Mouse (Mus musculus) embryo, embryonic 10.5 days (tissue): ENCODE data around the gene Helq.

Experiments used
- DNase-seq: peaks from one replicate; pipeline ENCODE4 v3.0.0-alpha.2; 2015; ENCODE audit warnings: low spot score

Helq gene

GRCm38 (mm10) chr5:100798165-100798860, at the start of gene Helq, which contains the start of gene Mrps18c:
Gene Helq, minus strand, starts transcription at chr5:100798598.
Gene Mrps18c, plus strand, starts transcription at chr5:100798627.
- peak; percentile 96 for DNase-seq

GRCm38 (mm10) chr5:100847143-100847542, 48.7 kb upstream of the Helq start:
- DNase-seq: no peak

GRCm38 (mm10) chr5:100846599-100846920, 48.2 kb upstream of the Helq start:
- DNase-seq: no peak

GRCm38 (mm10) chr5:100845848-100846598, 47.6 kb upstream of the Helq start:
- DNase-seq: peak; percentile 60

- DNase-seq: no peak
Observed at GRCm38 (mm10) chr5:100845485-100845847, 47.1 kb upstream of the Helq start, which contains the start of gene Gpat3. Gene Gpat3, plus strand, starts transcription at chr5:100845713.

- no peak for DNase-seq
Observed at GRCm38 (mm10) chr5:100844485-100844884, 46.1 kb upstream of the Helq start.

- DNase-seq: no peak
Observed at GRCm38 (mm10) chr5:100837907-100838306, 39.5 kb upstream of the Helq start.

- no peak for DNase-seq
Observed at GRCm38 (mm10) chr5:100835862-100836538, 37.6 kb upstream of the Helq start.

GRCm38 (mm10) chr5:100833841-100834240, 35.4 kb upstream of the Helq start:
- DNase-seq: no peak

GRCm38 (mm10) chr5:100832680-100833079, 34.3 kb upstream of the Helq start:
- no peak for DNase-seq

- no peak for DNase-seq
Observed at GRCm38 (mm10) chr5:100828701-100829100, 30.3 kb upstream of the Helq start.

GRCm38 (mm10) chr5:100826531-100826930, 28.1 kb upstream of the Helq start:
- DNase-seq: no peak

GRCm38 (mm10) chr5:100825975-100826374, 27.6 kb upstream of the Helq start:
- DNase-seq: peak; percentile 50

- no peak for DNase-seq
Observed at GRCm38 (mm10) chr5:100822826-100823225, 24.4 kb upstream of the Helq start.

GRCm38 (mm10) chr5:100821375-100821774, 23.0 kb upstream of the Helq start:
- peak; percentile 13 for DNase-seq

- DNase-seq: peak; percentile 90
Observed at GRCm38 (mm10) chr5:100820483-100821184, 22.2 kb upstream of the Helq start, which contains the start of gene Abraxas1. Gene Abraxas1, minus strand, starts transcription at chr5:100820965.

GRCm38 (mm10) chr5:100819568-100820480, 21.4 kb upstream of the Helq start:
- peak; percentile 52 for DNase-seq

GRCm38 (mm10) chr5:100818341-100818740, 19.9 kb upstream of the Helq start:
- no peak for DNase-seq

GRCm38 (mm10) chr5:100794084-100794483, 4.3 kb downstream of the Helq start:
- DNase-seq: no peak

GRCm38 (mm10) chr5:100792261-100792660, 6.1 kb downstream of the Helq start:
- no peak for DNase-seq

- DNase-seq: no peak
Observed at GRCm38 (mm10) chr5:100787527-100787926, 10.9 kb downstream of the Helq start.
